Mouse (Mus musculus) urinary bladder, adult 2 months (tissue): ENCODE data around the gene Tnnt2. TPM values are rescaled to one million over a fixed set of nuclear protein-coding genes. Genes with fewer than 3 reads are reported as not detected.

Experiments
- DNase-seq: peaks from one replicate; pipeline ENCODE4 v3.0.0; 2022; ENCODE audit warnings: low spot score
- polyA plus RNA-seq: library from polyadenylated mRNA; depleted of rRNA; stranded (reverse); fragments of >200 nt; gene quantifications from 2 replicates; pipeline ENCODE4 v1.2.3, GENCODE M21; 2012

Tnnt2 gene
- polyA plus RNA-seq, 1 experiment: 274 TPM

- DNase-seq: peak; percentile 80
These were observed 17.6 kb upstream of the Tnnt2 start, which contains the start of gene Lad1 for GRCm38 (mm10) chr1:135818481-135819086. Gene Lad1, plus strand, starts transcription at chr1:135818598.

- DNase-seq: no peak
These were observed 16.1 kb upstream of the Tnnt2 start for GRCm38 (mm10) chr1:135820071-135820470.

DNA sequence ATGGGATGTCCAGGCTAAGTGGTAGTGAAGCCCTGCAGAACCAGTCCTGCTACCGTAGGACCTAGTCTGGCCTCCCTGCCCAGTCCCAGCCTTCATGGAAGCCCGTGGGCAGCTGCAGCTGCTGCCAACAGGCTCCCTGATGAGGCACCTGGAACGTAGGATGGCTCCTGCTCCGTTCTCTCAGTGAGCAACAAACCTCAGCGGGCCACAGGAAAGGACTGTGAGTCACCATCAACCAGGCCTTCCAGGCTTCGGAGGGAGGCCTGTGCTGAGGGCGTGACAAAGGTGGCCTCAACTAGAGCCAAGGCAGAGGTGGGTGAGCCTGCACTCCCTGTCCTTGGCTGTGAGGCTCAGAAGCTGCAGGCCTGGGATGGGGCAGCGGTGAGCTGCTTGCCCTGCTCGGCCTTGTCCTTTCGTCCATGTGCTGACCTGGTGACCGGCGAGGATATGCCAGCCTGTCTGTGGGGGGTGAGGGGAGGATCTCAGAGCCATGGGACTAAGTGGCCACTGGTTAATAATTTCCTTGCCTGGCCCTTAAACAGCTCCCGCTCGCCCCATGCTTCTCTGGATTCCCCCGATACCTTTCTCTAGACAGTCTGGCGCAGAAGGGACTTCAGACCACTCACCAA lies 15.3 kb upstream of the Tnnt2 start:
- DNase-seq: peak; percentile 52

GRCm38 (mm10) chr1:135821780-135822179 lies 14.4 kb upstream of the Tnnt2 start:
- no peak for DNase-seq

DNA sequence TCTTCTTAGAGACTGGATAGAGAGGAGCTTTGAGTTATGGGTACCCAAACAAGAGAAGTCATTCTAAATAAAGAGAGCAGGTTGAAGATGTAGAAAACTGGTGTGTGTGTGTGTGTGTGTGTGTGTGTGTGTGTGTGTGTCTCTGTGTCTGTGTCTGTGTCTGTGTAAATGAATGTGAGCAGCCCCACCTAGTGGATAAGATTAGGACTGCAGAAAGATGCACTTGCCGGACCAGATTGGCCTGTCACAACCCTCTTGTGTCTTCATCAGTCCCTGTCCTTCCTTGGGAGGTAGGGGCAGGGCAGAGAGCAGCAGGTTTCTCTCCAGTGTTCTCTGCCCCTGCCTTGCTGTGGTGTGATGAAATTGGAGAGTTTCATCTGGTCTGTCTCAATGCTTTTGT lies 7.2 kb upstream of the Tnnt2 start:
- DNase-seq: no peak

- no peak for DNase-seq
These were observed 1.8 kb upstream of the Tnnt2 start for GRCm38 (mm10) chr1:135834206-135834859.

DNA sequence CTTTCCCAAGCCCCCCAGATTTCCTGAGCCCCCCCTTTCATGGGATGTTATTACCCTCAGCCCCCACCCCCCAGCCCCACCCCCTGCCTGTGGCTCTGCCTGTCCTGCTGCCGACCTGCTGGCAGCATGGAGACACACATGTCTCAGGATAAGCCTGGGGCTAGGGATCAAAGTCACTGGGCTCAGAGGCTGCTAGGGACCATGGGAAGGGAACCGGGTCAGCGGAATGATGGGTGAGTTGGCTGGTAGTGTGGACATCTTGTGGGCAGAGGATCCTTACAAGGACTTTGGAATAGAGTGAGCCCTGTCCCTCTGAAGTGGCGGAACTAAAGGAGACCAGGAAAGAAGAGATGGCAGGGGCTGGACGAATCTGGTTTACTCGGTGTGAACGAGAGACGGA lies 1.2 kb upstream of the Tnnt2 start:
- DNase-seq: no peak

DNA sequence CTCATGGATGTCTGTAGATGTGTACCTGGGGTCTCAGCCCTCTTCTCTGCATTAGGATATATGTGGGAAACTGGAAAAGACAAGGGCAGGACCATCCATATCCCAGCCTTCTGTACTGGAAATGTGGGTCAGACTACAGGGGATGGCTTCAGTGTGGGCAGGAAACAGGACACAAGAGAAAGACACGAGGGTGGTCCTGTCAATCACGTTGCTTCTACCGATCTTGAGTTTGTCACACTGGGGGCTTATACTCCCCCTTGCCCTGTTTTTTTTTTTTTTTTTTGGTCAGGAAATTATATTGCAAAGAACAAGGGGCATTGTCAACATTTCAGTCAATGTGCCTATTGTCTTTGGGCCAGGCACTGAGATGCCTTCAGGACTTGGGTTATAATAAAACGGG lies 2.5 kb downstream of the Tnnt2 start:
- no peak for DNase-seq

GRCm38 (mm10) chr1:135839065-135839464 lies 2.9 kb downstream of the Tnnt2 start:
- DNase-seq: no peak

- no peak for DNase-seq
These were observed 4.7 kb downstream of the Tnnt2 start for GRCm38 (mm10) chr1:135840675-135841395.

DNA sequence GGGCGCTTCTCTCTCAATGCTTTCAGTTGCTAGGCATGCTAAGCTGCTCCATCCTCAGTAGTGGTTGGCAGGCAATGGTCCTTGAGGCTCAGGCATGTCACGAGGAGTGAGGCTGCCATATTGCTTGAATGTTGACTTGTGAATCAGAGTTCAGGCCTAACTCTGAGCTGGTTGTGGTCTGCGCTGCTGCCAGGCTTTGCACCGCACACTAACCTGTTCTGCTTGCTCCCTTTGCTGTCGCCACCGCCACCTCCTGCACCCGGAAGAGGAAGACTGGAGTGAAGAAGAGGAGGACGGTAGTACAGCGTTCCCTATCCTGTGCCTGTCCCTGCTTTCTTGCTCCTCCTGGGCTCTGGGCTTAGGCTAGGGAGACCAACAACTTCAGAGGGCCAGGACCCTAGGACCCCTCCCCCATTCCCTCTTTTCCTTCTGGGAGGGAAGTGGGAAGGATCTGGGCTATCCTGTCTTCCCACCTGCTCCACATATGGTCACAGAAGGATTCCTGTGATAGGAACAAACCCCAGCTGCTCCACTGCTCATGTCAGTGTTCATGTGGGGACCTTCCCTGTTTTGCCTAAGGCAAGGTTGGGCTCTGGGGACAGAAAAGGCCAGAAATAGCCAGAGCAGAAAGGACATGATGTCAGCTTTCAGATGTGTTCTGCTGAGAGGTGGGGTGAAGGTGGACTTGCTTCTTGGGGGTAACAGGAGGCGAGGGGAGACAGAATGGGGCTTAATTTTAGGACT lies 7.5 kb downstream of the Tnnt2 start:
- DNase-seq: no peak

DNA sequence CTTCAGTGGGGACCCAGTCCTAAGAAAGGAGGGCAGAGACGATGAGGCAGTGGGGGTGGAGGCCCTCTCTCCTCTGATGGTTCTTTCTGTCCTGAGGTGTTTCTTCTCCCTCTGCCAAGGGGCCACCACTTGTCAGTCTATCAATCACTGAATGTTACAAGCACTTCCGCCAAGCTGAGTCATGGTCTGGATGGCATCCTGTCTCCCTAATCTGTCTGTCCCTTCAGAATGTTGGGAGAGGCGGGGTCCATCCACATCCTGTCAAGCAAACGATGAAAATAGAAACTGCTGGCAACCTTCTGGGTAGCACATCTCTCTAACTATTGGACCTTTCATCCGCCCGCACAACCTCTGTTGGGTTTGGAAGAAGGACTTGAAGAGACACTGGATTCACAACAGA lies 8.3 kb downstream of the Tnnt2 start:
- DNase-seq: no peak

- no peak for DNase-seq
These were observed 10.5 kb downstream of the Tnnt2 start for GRCm38 (mm10) chr1:135846632-135847031.

DNA sequence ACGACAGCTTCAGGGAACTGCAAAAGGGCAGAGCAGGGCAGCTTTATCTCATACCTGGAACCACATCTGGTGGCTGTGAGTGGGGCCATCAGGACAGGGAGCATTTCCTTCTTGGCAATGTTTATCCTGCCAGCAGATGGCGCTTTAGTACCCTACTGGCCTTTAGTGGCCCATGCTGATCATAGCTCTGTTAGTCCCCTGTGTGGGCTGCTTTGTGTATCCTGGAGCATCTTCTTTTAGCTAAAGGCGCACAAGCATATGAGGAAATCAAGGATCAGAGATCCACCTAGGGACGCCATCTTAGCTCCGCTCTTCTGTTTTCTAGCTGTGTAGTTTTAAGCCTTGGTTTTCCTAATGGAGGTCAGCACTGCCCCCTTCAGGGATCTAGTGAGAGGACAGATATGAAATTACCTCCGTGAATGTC lies 11.0 kb downstream of the Tnnt2 start:
- no peak for DNase-seq

DNA sequence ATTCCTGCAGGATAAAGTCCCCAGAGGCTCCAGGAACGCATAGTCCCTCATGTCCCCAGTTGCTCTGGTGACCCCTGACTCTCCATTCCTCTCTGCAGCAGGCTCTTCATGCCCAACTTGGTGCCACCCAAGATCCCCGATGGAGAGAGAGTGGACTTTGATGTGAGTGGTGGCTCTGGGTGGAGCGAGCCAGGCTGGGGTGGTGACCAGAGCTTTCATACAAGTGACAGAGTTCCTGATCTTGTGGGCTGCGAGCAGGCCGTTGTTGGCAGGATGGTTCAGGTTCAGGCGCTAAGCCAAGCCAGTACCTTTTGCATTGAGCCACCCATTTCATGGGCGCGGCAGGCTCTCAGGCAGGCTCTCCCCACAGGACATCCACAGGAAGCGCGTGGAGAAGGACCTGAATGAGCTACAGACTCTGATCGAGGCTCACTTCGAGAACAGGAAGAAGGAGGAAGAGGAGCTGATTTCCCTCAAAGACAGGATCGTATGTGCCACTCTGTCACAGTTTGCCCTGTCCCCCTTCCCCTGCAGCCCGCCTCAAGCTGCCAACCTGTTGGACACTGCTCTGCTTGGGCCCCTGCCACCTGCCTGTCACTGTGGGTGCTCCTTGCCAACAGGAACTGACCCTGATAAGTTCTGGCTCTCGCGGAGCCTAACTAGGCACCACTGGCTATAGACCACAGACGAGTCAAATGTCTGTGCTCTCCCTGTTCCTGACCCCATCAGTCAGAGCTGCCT lies 11.6 kb downstream of the Tnnt2 start:
- DNase-seq: no peak

DNA sequence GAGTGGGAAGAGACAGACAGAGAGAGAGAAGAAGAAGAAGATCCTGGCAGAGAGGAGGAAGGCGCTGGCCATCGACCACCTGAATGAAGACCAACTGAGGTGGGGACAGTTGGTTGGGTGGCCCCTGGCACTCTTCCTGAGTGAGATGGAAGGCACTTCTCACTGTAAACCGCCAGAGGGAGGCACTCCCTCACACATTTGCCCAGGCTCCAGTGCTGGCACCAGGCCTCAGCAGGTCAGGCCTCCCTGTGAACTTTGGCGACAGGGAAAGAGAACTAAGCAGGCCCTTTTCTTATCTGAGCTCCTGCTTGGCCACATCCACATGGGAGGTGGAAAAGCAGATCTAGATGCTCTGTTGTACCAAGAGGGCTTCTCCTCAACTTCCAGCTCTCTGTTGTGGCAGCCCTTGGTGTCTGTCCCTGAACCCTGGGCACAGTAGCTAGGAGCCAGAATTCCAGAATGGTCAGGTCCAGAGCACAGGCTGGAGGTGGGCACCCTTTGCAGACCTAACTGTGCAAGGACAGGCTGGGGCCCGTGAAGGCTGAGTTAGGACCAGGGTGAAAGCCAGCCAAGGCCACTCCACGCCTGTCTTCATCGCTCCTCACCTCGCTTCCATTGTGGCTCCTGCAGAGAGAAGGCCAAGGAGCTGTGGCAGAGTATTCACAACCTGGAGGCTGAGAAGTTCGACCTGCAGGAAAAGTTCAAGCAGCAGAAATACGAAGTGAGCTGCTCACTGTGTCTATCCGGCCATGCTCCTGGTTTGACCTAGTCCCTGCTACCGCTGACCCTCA lies 14.8 kb downstream of the Tnnt2 start:
- no peak for DNase-seq

DNA sequence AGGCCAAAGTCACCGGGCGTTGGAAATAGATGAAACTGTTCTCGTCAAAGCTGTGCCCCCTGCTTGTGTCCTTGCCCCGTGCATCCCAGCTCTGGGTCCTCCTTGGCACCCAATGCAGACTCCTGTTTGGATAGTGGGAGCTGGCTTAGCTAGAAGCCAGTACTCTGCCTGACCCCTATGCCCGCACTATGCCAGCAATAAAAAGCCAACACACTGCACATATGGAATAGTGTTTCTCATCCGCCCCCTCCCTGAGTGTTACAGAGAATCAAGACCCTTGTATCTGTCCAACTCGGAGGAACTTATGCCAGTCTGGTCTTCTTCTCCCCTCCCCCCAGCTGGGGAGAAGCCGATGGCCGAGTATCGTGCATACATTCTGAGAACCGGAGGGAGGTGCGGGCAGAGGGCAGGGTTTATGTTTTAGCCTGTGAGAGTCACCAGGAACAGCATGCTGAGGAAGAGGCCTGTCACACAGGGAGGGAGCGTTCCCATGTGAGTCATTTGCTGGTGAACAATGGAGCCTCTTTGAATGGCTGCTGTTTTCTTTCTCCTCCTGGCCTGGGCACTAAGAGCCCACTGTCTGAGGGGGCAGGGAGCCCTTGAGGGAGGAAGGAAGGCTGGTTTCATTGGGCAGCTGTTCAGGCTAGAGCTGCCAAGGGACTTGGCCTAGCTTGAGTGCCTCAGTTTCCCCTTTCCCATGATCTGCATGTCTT lies 16.0 kb downstream of the Tnnt2 start:
- no peak for DNase-seq

- DNase-seq: no peak
These were observed 17.0 kb downstream of the Tnnt2 start for GRCm38 (mm10) chr1:135853200-135853599.

DNA sequence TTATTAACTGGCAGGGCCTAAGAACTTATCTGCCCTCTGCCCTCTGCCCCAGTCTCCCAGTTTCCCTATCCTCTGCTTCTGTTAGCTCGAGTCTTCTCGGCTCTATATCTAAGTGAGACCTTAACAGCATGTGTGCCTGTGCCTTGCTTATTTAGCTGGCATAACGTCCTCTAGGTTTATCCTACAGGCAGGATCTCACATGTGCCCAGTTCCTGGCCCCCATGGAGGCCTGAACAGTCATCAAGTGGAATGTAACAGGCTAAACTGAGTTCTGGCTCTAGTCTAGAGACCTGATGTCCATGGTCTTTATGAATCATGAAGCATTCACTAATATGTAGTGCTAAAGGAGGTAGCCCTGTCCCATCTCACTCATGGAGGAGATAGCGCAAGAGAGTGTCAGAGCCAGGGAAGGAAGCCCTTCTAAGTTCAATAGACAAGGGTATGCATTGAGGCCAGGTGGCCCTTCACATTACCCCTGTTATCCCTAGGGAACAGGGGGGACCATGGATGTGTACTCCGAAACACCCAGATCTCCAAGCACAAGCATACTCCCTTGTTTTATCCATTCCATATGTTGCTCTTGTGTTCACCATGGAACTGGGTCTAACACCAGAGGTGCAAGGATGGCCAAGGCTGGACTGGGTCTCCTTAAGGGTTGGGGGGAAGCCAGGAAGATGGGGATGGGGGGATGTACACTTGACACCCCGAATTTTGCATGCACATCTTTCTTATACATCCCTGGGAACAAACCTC lies 18.6 kb downstream of the Tnnt2 start:
- DNase-seq: no peak
